Mouse (Mus musculus) CD8-positive naive resting alpha-beta T cell, adult 2 months (primary cell): ENCODE results near the gene Anks1b.

Source experiments
- DNase-seq, 2 experiments: peaks; one replicate each; pipeline ENCODE4 v3.0.0; 2022; ENCODE audit warnings: low read depth in 2 of 2, low spot score in 2 of 2

Gene Anks1b

DNA sequence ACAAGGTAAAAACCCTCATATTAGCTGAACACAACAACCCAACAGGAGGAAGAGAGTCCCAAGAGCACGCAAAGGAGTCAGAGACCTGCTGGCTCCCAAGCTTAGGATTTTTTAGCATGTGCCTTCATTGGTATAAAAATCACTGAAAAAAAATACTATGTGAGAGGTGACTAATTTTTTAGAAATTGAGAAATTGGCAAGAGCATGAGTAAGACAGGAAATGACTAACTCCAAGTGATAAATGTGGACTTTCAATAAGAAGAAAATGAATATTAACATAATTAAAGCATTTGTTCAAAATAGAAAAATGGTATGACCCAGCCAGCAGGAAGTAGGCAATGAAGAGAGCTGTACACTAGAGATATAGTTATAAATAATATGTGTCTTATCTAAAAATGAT lies 271.1 kb downstream of the Anks1b start:
- no peak for DNase-seq

DNA sequence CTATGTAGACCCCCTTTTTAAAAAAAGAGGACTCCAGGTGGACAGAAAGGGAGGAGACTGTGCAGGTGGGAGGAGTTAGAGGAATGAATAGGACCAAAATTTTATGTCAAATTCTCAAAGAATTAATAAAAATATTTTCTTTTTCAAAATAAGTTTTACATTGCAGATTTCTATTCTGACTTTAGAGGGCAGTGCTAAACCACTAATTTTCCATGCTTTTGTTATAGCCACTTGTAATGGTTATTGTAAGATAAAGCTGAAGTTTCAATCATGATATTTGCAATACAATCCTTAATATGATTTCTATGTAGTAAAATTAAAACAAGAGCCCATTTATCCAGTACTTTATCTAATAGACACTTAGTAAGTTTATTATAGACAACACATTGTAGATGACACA lies 278.2 kb downstream of the Anks1b start:
- no peak for DNase-seq

DNA sequence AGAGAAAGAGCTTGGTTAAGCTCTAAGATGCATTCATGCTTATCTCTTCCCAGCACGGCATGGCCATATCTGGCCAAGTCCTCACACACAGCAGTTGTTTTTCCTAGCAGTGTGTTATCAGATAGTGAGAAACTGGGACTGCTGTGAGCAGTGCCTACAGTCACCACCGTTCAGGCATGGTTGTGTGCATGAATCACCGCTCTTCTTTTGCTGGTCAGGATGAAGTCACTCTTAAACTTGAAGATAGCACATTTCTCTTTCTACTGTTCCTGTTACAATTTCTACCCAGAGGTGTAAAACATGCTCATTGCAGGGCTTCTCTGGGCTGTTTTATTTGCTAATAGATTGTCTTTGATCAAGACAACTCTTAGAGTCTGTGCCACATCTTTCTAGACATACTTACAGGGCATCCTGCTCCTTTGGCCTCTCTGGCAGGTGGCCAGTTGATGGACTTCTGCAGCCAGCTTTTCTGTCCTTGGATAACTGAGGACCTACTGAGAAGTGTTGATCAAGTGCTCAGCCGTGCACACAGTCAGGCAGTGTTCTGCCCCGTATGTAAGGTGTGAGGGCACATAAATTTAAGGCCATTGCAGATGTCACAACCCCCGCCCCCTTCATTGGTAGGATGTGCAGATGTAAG lies 296.8 kb downstream of the Anks1b start:
- no peak for DNase-seq

DNA sequence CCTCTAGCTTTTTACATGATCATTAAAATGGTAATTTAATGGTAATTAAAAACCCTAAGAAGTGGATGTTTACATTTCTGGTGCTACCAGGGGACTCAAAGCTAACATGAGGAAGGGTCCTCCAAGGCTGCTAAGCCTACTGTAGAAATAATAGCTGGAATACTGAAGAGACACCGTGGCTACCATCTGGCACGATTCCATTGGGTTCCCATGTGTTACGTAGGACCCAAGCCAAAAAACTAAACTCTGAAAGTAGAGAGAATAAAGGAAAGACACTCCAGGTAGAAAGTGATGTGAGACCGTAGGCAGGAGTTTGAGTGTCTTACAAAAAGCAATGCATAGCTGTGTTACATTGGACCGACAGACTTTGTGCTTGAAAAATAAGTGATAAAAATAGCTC lies 317.1 kb downstream of the Anks1b start:
- DNase-seq, result no peak

DNA sequence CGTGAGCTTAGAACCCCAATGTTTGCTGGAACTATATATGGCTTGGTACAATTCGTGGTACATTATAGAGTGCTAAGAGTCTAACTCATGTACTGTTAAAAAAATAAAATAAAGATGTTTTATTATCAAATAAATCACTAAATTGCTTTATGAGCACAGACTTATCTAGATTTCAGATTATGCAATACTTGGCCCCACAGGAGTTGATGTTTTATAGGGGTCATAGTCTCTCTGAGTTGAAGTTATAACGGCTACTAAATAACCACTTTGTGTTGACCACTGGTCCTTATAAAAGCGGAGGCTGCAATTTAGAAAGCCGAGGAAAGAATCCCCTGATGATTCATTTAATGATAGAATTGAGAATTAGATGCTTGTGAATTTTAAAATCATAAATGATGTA lies 323.6 kb downstream of the Anks1b start:
- DNase-seq, result no peak

DNA sequence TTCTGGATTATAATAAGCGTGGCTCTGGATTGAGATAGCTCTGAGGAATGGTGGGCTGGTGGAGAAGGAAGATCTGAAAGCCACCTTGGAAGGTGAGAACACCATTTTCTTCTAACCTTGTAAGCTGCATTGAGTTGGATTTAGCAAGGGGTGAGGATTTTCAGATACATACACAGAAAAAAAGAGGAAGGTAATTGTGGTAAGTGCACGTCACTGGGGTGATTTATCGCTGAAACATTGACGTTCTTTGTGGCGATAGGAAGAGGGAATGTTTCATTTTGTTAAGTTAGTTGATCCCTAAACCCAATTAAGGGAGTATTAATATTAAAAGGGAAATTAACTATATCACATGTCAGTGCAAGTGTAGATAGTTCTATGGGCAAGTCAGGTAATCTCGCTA lies 336.7 kb downstream of the Anks1b start:
- no peak for DNase-seq

DNA sequence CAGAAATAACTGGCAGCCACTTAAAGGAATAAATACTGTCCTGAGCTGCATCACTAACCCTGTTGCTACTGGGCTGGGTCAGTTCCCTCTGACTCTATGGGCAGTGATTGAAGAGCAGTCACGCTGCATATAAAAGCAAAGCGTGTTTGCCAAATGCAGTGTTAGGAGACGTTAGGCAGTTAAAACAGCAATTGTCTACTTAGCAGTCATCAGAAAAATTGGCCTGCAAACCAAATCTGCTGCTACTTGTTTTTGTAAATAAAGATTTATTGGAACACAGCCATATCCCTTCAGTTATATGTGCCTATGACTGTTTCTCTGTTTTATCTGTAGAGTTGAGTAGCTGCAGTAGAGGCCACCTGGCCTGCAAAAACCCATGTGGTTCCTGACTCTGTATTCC lies 347.2 kb downstream of the Anks1b start:
- DNase-seq, result no peak

DNA sequence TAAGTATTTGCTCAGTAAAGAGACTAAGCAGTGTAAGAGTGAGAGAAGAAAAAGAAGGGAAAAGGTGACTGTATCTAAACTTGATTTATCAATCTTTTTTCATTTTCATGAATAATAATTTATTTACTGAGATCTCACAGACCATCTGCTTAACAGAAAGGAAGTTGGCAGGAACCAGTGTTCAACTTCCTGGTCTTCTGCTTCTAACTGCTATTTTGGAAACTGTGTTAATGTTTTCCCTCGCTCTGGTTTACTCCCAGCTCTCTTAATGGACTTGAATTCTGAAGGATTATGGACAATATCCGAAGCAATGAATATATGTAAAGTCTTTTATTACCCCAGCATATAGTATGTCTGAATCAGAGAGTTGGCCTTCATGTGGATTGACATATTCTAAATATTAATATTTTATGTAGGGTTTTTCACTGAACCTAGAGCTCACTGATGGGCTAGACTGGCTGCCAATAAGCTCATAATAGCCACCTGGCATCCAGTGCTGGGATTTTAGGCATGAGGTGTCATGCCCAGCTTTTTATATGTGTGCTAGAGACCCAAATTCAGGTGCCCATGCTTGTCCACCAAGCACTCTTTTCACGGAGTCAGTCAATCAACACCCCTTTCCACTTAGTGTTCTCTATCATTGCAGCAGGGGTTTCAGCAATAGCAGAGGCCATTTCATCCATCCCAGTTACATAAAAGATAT lies 349.6 kb downstream of the Anks1b start:
- DNase-seq, result no peak

DNA sequence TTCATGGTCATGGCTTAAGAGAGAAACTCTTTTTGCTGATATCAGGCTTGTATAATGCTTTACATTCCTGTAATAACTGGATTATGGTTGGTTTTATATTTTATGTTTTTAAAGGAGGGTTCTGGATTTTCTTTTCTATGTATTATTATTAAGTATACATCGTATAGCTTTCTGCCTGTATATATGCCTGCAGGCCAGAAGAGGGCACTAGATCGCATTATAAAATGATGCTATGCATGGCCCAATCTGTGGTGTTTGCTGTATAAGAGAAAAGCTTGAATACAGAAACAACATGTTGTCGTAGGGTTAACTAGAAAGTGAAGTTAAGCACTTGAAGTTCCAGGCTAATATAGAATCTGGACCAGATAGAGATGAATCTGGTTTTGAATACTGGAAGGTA lies 362.0 kb downstream of the Anks1b start:
- no peak for DNase-seq

DNA sequence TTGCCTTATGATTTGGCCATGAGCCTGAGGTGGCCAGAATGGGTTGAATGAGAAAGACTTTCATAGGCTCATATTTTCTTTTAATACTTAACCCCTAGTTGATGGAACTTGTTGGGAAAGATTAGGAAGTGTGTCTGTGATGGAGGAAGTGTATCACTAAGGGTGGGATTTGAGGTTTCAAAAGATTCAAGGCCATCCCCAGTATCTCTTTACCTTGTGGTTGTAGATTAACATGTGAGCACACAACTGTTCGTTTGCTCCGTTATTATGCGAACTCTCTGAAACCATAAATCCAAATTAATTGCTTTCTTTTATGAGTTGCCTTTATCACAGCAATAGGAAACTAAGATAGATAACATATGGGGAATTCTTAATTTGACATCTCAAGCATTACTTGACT lies 364.0 kb downstream of the Anks1b start:
- no peak for DNase-seq

DNA sequence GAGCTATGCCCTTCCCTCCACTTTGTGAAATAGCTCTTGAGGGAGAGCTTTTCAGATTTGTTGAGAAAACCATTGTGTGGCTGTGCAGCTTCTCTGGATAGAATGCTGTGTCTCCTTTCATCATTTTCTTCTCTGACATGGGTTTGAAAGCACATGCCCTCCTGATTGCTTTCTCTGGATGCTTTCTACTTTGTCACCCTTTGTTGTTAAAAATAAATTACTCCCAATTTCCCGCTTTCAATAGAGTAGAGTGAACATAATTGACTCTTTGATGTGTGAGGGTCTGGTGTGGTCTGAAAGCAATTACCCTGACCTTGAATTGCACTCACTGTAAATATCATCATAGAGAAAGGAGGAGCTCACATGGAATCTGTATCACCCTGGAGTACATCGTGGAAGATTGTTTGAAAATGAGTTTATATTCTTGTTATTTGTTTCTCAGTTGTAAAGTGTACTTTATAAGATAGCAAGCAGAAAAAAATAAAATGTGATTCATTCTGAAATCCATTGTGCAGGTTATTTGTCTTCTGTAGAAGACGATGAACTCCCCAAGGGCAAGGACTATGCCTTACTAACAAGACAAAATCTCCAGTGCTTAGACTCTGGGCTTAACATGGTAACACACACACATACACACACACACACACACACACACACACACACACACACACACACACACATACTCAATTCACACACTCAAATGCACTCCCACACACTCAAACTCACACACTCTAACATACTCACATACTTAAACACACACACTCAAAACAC lies 385.8 kb downstream of the Anks1b start:
- DNase-seq, result no peak

DNA sequence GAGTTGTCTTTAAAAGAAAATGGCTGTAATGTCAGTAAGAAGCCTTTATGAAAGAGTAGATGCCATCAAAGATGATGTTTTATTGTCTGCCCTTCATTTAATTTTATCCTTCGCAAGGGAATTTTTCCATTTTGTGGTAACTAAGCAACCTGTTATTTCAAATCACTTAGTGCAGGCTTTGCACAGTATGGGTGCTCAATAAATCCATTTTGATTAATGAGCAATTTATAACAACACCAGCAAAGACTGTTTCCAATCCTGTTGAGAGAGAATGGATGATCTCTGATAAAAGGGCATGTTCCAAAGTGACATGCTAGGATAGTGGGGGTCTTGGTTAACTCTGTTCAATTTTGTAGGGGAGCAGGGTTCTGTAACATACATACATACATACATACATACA lies 398.0 kb downstream of the Anks1b start:
- no peak for DNase-seq

DNA sequence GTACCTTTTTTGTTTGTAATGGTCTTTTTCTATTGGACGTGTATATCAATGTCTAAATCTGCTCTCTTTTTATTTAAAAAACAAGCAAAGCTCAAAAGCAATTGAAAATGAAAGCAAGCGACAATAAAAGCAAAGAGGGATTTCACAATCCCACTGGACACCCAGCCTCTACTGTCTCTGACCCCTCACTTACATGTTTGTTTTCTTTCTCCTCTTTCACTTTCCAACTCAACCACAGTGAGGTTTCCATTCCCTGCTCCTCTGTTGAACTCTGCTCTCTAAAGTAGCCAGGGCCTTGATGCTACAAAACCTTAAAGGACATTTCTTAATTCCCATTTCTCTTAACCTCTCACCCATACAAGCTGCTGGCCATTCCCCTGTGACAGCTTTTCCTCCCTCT lies 400.0 kb downstream of the Anks1b start:
- DNase-seq, result no peak

DNA sequence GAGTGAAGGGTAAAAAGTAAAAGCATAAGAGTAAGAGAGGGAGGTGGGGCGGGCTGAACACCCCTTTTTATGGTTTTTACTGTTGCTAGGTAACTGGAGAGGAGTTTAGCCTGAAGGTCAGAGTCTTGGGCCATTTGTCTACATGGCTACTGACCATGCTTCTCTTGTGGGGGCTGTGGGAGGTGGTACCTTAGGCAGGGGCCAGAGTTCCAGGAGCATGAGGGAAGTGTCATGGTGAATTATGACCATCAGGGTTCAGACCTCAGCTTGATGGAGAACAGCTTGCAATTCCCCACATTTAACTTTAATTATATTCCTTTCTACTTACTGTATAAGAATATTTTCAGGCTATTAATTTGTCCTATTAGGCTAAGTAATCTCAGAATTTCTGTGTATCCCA lies 413.3 kb downstream of the Anks1b start:
- DNase-seq, result no peak

DNA sequence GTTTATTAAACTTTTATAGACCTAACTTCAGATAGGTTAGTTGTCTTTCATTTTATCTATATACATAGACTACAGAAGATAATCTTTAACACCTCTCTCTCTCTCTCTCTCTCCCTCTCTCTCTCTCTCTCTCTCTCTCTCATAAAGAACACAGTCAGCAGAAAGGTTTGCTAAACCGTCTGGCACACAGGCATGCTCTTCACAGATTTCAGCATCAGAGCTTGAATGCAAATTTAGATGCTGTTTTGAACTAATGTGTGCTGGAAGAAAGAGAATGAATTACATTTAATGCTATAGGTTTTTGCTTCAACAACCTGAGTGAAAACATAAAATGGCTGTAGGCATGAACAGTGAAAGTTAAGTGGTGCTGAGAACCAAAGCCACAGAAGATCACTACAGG lies 429.9 kb downstream of the Anks1b start:
- DNase-seq, result no peak

DNA sequence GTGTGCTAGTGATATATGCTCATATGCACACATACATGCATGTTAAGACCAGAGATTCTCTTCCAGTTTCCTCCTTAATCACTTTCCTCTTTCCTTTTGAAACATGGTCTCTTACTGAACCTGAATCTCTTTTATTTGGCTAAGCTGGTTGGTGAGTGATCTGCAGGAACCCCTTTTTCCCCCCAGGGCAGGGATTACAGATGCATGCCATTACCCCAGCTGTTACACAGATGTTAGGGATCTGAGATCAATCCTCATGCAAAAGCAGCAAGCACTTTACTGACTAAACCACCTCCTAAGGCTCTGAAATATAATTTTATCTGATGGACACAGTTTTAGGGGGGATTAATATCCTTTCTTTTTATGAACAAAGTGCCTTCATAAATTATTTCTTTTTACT lies 432.8 kb downstream of the Anks1b start:
- no peak for DNase-seq

DNA sequence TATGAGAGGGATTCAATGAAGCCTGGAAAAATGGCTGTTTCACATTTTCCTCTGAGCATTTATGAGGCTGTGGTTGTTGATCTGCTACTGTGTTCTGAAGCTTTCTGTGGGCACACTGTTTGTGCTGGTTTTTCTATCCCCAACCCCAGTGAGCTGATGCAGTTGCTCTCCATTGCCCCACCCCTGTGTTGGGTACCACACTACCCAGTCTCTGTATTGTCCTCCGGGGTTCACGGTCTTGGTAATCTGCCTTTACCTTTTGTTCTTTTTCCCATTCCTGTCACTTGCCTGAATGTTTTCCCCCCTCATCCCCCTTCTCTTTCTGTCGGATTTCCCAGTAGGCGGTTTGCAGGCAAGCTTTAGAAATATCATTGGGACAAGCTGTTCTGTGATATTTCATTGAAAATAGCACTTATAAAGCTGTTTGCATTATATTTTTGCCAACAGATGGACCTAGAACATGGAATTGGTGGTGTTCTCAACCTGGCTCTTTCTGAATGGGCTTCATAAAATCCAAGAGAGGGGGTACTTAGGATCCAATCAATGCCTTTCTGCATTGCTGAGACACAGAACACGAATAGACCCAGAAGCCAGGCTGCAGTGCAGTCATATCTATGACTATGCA lies 434.7 kb downstream of the Anks1b start:
- no peak for DNase-seq

DNA sequence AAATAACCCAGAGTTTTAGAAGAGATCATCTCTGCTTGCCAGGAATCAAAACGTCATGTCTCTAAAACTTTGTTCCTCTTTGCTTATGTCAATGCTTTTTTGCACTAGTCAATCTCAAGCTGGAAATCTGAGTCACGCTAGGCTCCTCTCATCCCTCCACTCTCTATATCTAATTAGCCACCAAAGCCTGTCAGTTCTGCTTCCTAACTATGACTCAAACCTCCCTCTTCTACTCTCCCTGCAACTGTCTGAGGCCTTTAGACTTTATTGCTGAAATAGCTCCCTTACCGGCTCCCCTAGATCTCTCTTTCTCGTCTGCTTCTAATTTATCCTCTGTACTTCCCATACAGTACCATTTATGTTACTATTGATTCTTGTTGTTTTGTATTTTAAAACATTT lies 456.5 kb downstream of the Anks1b start:
- no peak for DNase-seq

DNA sequence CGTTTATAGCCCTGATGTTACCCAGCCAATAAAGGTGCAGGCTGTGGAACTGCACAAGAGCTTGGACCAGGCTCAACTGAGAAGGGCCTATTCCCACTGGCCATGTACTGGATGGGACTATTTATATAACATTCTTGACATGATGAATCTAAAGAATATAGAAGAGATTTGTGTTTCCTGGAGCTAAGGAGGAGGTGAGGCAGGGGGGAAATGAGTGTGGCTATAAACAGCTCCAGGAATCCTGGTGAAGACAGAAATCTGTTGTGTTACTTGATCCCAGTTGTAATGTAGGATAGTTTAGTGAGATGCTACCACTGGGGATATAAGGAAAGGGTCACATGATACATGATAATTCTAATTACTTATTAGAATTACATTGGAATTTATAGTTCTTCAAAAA lies 472.1 kb downstream of the Anks1b start:
- DNase-seq, result no peak

DNA sequence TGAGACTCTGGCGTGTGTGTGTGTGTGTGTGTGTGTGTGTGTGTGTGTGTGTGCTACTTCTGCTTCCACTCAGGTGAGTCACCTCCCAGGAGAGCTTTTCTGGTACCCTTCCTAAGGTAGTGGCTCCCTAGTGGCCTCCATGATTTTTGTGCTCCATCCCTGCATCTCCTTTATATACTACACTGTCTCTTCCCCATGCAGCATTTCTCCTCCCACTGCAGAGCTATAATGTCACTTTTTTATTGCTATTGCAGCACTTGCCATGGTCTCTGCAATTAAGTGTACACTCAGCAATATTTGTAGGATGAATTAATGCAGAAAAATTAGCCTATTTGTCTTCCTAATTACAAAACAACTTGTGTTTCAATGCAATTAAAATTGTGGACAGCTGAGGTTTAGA lies 482.9 kb downstream of the Anks1b start:
- DNase-seq, result no peak

DNA sequence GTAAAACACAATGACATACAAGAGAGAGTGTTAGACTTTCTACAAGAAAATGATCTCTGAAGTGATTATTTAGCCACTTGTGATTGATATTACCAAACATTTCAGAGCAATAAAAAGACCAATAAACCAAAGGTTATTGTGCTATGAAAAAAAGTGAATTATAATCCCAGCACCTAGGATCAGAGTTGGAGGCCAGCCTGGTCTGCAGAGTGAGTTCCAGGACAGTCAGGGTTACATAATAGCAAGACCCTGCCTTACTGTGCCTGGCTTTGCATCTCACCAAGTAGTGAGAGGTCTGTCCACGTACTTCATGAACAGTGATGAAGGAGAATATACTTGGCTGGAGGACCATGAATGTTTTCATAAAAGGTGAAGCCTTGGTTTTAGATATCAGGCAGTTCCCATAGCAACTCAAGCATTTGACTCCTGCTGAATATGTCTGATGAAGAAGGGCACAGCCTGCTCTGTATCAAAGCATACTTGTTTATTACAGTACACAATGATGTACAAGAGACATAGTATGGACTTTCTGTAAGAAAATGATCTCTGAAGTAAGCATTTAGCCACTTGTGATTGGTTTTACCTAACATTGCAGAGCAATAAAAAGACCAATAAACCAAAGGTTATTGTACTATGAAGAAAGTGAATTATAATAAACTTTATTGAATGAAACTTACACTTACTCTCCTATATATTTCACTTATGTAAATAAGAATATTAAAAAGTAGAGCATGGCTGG lies 484.0 kb downstream of the Anks1b start:
- no peak for DNase-seq
